Mouse (Mus musculus): ENCODE measurements around the gene Veph1.

DNA sequence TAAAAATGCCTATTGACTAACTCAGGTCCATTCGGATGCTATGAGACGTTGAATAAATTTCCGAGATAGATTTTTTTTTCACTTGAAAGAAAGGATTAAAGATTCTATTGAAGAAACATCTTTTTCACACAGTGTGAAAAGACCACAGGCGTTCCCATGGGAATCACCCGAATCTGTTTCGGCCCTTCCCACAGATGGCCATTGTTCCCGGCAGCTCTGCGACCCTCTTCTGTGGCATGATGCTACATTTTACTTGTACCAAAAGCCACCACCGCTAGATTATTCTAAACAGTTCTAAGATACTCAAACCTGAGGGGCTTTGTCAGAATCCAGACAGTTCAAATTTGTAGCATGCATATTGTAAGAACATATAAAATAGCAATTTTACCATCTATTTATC is 1.4 kb downstream of the Veph1 start:
- TF ChIP-seq GATA1 (IDR thresholded peaks at IDR 0.05; ENCODE audit: borderline replicate concordance, low read length) (no peak), FLI1 (IDR thresholded peaks at IDR 0.05; ENCODE audit: low read length) (no peak)
